Mouse (Mus musculus) ovary, postnatal 14 days (tissue): ENCODE data around the gene Lgals1.

Experiments
- DNase-seq: peaks from one replicate; pipeline ENCODE4 v3.0.0; 2022; ENCODE audit warnings: low spot score

Gene Lgals1

GRCm38 (mm10) chr15:78937963-78938362 lies 11.4 kb downstream of the Lgals1 start:
- DNase-seq, result no peak

- no peak for DNase-seq
Observed at GRCm38 (mm10) chr15:78940325-78940724, 13.8 kb downstream of the Lgals1 start.

GRCm38 (mm10) chr15:78942663-78943062 lies 16.1 kb downstream of the Lgals1 start:
- DNase-seq, result peak; percentile 85

GRCm38 (mm10) chr15:78946232-78946631 lies 19.7 kb downstream of the Lgals1 start:
- DNase-seq, result no peak

GRCm38 (mm10) chr15:78947657-78948056 lies 21.1 kb downstream of the Lgals1 start, which contains the start of gene Triobp:
Triobp (plus strand) TSS chr15:78947724.
- DNase-seq, result peak; percentile 63

- no peak for DNase-seq
Observed at GRCm38 (mm10) chr15:78948152-78948725, 21.7 kb downstream of the Lgals1 start.

- no peak for DNase-seq
Observed at GRCm38 (mm10) chr15:78948883-78949282, 22.4 kb downstream of the Lgals1 start.

GRCm38 (mm10) chr15:78955663-78956062 lies 29.1 kb downstream of the Lgals1 start:
- no peak for DNase-seq

GRCm38 (mm10) chr15:78956351-78956750 lies 29.8 kb downstream of the Lgals1 start:
- no peak for DNase-seq

GRCm38 (mm10) chr15:78957021-78957420 lies 30.5 kb downstream of the Lgals1 start:
- DNase-seq, result no peak

GRCm38 (mm10) chr15:78959537-78959936 lies 33.0 kb downstream of the Lgals1 start:
- no peak for DNase-seq

GRCm38 (mm10) chr15:78960088-78960487 lies 33.6 kb downstream of the Lgals1 start:
- DNase-seq, result no peak

GRCm38 (mm10) chr15:78962885-78963284 lies 36.4 kb downstream of the Lgals1 start:
- peak; percentile 62 for DNase-seq

GRCm38 (mm10) chr15:78971626-78972025 lies 45.1 kb downstream of the Lgals1 start:
- no peak for DNase-seq

- no peak for DNase-seq
Observed at GRCm38 (mm10) chr15:78973950-78974349, 47.4 kb downstream of the Lgals1 start.

- no peak for DNase-seq
Observed at GRCm38 (mm10) chr15:78977676-78978159, 51.2 kb downstream of the Lgals1 start.

- DNase-seq, result peak; percentile 82
Observed at GRCm38 (mm10) chr15:78978875-78979274, 52.4 kb downstream of the Lgals1 start.
